Mouse (Mus musculus) spleen, adult 2 months (tissue): ENCODE results near the gene Ccdc88c. TPM values are rescaled to one million over a fixed set of nuclear protein-coding genes. Genes with fewer than 3 reads are reported as not detected.

Experiments used
- DNase-seq, 2 experiments: peaks; one replicate each; pipeline versions ENCODE4 v3.0.0 to v3.0.0-alpha.2; 2012 to 2021; ENCODE audit warnings: low spot score in 2 of 2, low read depth in 1 of 2
- H3K27ac ChIP-seq: fragments of 200-500 bp; 2 replicates; pipeline ENCODE4 v1.5.1; 2012; ENCODE audit warnings: low read length, inconsistent platforms; ENCODE audit not compliant: insufficient read depth
- H3K27me3 ChIP-seq: fragments of 200-500 bp; 2 replicates; pipeline ENCODE4 v1.6.1; 2012; ENCODE audit warnings: mild to moderate bottlenecking, moderate library complexity, low read length, inconsistent platforms; ENCODE audit not compliant: control insufficient read depth, insufficient read depth
- H3K36me3 ChIP-seq: fragments of 200-500 bp; 2 replicates; pipeline ENCODE4 v1.6.1; 2012; ENCODE audit warnings: mild to moderate bottlenecking, low read length, inconsistent platforms; ENCODE audit not compliant: control insufficient read depth, insufficient read depth
- H3K4me1 ChIP-seq: fragments of 200-500 bp; 2 replicates; pipeline ENCODE4 v1.6.1; 2011; ENCODE audit warnings: inconsistent platforms; ENCODE audit not compliant: control insufficient read depth, insufficient read depth, insufficient read length
- H3K4me3 ChIP-seq: fragments of 200-500 bp; 2 replicates; pipeline ENCODE4 v1.5.1; 2011; ENCODE audit warnings: mild to moderate bottlenecking, inconsistent platforms; ENCODE audit not compliant: insufficient read depth, insufficient read length; ENCODE audit errors: extremely low read depth
- CTCF ChIP-seq: fragments of 200-500 bp; IDR thresholded peaks from 2 replicates; pipeline ENCODE4 v1.5.1; 2011; ENCODE audit warnings: mild to moderate bottlenecking, inconsistent platforms; ENCODE audit not compliant: insufficient read depth, insufficient read length, insufficient replicate concordance; ENCODE audit errors: extremely low read depth
- POLR2A ChIP-seq: fragments of 200-500 bp; IDR thresholded peaks from 2 replicates; pipeline ENCODE4 v1.6.1; 2011; ENCODE audit warnings: low read depth, low read length, inconsistent platforms
- WGBS: fragments of 180-500 bp; shearing (Covaris S2); methylation state at CpG from one replicate; pipeline ENCODE4 v1.1.7; 2018; 5-methylcytosine and 5-hydroxymethylcytosine counted together
- polyA plus RNA-seq: library from polyadenylated mRNA; depleted of rRNA; stranded (reverse); fragments of >200 nt; gene quantifications from 2 replicates; pipeline ENCODE4 v1.2.3, GENCODE M21; 2012

Gene Ccdc88c
- polyA plus RNA-seq, 1 experiment = 48.3 TPM

- Histone ChIP-seq H3K4me3 (no peak overlapping the region), H3K27ac (peak overlapping the region; percentile 2; the same call in 1 of the 2 replicates), H3K27me3 (no peaks in the 10 kb centered on the region), H3K4me1 (peaks cover 9% of the 10 kb centered on the region; the same call in 1 of the 2 replicates), H3K36me3 (peaks cover 13% of the 10 kb centered on the region; the same call in 1 of the 2 replicates)
- no peak for TF ChIP-seq CTCF
- no peak for TF ChIP-seq POLR2A
- WGBS = 49% methylated on average over 10 of the region's 10 CpGs
- DNase-seq = no peak
Measured at GRCm38 (mm10) chr12:100985050-100985792, 43.6 kb downstream of the Ccdc88c start.

GRCm38 (mm10) chr12:100983565-100983964, 45.3 kb downstream of the Ccdc88c start:
- H3K27me3 ChIP-seq = no peaks in the 10 kb centered on the region
- H3K4me3 ChIP-seq = no peak overlapping the region
- H3K27ac ChIP-seq = no peak overlapping the region
- H3K36me3 ChIP-seq = peaks cover 15% of the 10 kb centered on the region; the same call in 1 of the 2 replicates
- TF ChIP-seq CTCF (no peak), POLR2A (no peak)
- peaks cover 6% of the 10 kb centered on the region; the same call in 1 of the 2 replicates for H3K4me1 ChIP-seq
- WGBS = 83% methylated on average over 11 of the region's 11 CpGs
- no peak for DNase-seq

GRCm38 (mm10) chr12:100982217-100982616, 46.6 kb downstream of the Ccdc88c start:
- Histone ChIP-seq H3K4me1 (peaks cover 3% of the 10 kb centered on the region; the same call in 1 of the 2 replicates), H3K36me3 (peaks cover 15% of the 10 kb centered on the region; the same call in 1 of the 2 replicates), H3K27ac (no peak overlapping the region), H3K4me3 (no peak overlapping the region), H3K27me3 (no peaks in the 10 kb centered on the region)
- no peak for DNase-seq
- TF ChIP-seq CTCF = no peak
- TF ChIP-seq POLR2A = no peak
- 88% methylated on average over 8 of the region's 8 CpGs for WGBS

GRCm38 (mm10) chr12:100980551-100981008, 48.3 kb downstream of the Ccdc88c start:
- H3K27me3 ChIP-seq = no peaks in the 10 kb centered on the region
- 90% methylated on average over 9 of the region's 9 CpGs for WGBS
- TF ChIP-seq POLR2A (no peak), CTCF (no peak)
- peaks cover 3% of the 10 kb centered on the region; the same call in 1 of the 2 replicates for H3K4me1 ChIP-seq
- no peak overlapping the region for H3K4me3 ChIP-seq
- H3K36me3 ChIP-seq = peaks cover 15% of the 10 kb centered on the region; the same call in 1 of the 2 replicates
- no peak overlapping the region for H3K27ac ChIP-seq
- DNase-seq = no peak

GRCm38 (mm10) chr12:100979616-100980015, 49.2 kb downstream of the Ccdc88c start:
- Histone ChIP-seq H3K4me1 (no peaks in the 10 kb centered on the region), H3K4me3 (no peak overlapping the region), H3K36me3 (peaks cover 15% of the 10 kb centered on the region; the same call in 1 of the 2 replicates), H3K27me3 (no peaks in the 10 kb centered on the region), H3K27ac (no peak overlapping the region)
- WGBS = 84% methylated on average over 5 of the region's 5 CpGs
- no peak for DNase-seq
- TF ChIP-seq POLR2A (no peak), CTCF (no peak)

GRCm38 (mm10) chr12:100977958-100978725, 50.7 kb downstream of the Ccdc88c start:
- no peak for DNase-seq
- Histone ChIP-seq H3K27ac (no peak overlapping the region), H3K36me3 (peaks cover 18% of the 10 kb centered on the region; the same call in 1 of the 2 replicates), H3K27me3 (no peaks in the 10 kb centered on the region), H3K4me1 (no peaks in the 10 kb centered on the region), H3K4me3 (no peak overlapping the region)
- 37% methylated on average over 15 of the region's 15 CpGs for WGBS
- no peak for TF ChIP-seq CTCF
- TF ChIP-seq POLR2A = no peak
